Mouse (Mus musculus): ENCODE data around the gene Zdhhc15.

GRCm38 (mm10) chrX:104656976-104657375, 13.9 kb downstream of the Zdhhc15 start:
- TF ChIP-seq CTCF (IDR thresholded peaks at IDR 0.05; ENCODE audit: borderline replicate concordance, insufficient read depth, low read length) (no peak), POLR2A (IDR thresholded peaks at IDR 0.05; ENCODE audit: low read depth, low read length) (no peak)

All from embryonic fibroblast, embryonic 13.5 days (primary cell).